Mouse (Mus musculus): ENCODE measurements around the gene Pop4.
"Not testable (repeated sequence)": the region's sequence is repeated elsewhere in the genome, so short reads cannot be mapped to it uniquely, and the experiment has no call there.

Gene Pop4

DNA sequence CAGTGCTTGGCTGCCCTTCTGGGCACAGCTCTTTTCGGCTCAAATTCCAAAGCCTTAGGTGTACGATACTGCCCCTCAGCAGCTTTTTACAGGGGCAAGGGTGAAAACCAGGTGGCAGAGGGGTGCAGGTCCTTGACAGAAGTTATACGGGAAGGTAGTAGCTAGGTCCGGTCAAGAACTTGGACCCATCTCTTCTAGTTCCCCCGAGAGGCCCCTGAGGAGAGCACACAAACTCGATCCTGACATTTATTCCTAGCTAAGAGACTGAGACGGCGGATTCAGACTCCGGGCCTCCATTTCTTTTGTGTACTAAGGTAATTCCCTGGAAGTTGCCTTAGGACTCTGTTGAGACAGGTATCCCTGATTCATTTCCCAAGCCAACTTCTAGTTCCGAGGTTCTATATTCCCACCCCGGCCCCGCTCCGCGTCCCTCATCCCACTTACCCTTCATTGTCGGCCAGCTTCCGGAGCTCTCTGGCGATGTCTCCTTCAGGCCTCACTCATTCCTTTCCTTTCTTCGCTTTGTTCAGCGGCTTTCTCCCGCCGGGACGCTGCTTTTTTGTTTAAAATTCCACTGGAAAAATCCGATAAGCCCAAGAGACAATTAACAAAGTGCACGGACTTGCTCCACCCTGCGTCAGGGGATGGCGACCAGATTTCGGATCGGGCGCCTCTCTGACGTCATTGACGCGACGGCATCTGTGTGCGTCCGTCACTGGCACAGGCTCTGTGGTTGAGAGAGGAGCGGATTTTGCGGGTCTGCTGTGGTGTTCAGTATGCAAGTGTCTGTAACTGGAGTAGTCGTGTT, at the start of gene Pop4:
Gene Pop4 (minus strand): TSS at position 721 of the 808 bp plus-strand sequence.
- peak; percentile 93 for DNase-seq

- no peak for DNase-seq
Observed at GRCm38 (mm10) chr7:38320641-38321040, 49.4 kb upstream of the Pop4 start.

DNA sequence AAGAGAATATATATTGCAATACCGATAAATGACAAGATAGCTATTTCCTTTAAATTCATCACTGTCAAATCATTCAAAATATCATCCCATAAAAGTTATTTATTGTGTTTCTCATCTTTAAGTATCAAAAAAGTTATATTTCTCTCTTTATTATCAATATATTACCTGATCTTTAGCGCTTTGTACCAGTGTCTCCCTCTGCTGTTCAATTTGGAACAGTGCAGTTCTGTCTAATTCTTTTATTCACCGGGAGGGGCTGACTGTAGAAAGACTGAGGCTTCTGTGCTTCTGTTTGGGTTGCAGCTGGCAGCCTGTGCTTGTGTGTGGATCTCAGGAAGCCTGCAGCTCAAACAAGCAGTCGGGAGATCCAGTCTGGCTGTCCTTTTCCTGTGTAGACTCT, 11.0 kb upstream of the Pop4 start:
- DNase-seq, result not testable (repeated sequence)

DNA sequence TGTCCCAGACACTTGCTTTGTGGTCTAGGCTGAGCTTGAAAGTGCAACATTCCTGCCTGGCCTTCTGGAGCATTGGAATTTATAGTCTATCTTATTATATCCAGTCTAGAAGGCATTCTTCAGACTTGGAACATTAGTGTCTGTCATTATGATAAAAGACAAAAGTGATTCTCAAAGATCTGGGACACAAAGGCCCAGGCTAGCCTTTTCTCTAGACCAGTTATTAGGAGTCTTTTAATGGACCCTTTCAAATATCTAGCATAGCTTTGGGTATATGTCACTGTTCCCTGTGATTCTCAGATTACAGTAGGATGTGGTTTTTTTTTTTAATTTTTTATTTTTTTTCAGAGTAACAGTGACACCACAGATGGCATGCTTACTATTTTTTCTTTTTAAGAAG, 1.3 kb upstream of the Pop4 start:
- no peak for DNase-seq

GRCm38 (mm10) chr7:38271859-38272258, 636 bp upstream of the Pop4 start:
- DNase-seq, result no peak

- DNase-seq, result no peak
Observed at GRCm38 (mm10) chr7:38271511-38271811, 238 bp upstream of the Pop4 start.

GRCm38 (mm10) chr7:38267006-38267680, 4.1 kb downstream of the Pop4 start:
- peak; percentile 31 for DNase-seq

GRCm38 (mm10) chr7:38262406-38262805, 8.8 kb downstream of the Pop4 start:
- peak; percentile 24 for DNase-seq

DNA sequence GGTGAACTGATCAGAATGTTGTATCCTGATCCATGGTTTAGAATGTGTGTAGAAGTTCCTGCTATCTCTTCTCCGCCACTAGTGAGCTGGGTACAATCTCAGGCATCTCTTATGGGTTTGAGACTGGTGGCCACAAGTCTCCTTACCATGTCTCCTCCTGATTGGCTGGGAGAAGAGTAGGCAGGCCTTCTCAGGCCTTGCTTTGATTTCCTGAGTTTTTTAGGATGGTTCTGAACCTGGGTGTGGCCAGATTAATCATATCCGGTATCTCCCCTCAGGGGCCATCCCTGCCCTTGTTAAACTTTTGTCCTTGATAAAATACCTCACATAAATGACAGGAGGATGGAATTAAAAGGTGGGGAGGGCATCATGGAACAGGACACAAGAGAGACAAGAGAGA, 11.6 kb downstream of the Pop4 start:
- DNase-seq, result no peak

DNA sequence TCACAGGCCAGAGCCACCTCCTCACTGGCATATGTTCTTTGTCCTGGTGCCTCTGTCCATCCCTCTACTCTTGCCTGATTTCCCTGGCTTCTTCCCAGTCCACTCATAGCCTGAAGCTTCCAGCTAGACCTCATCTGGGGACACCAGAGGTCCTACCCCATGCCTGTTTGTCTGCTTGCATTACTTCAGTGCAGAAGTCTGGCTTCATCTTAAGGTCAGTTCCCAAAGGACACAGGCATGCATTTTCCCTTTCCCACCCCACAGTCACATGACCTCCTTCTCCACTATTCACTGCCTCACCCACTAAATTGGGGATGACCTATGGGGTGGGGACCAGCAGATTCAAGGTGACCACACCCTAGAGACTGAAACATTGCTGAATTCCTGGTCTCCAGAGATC, 17.8 kb downstream of the Pop4 start:
- no peak for DNase-seq

DNA sequence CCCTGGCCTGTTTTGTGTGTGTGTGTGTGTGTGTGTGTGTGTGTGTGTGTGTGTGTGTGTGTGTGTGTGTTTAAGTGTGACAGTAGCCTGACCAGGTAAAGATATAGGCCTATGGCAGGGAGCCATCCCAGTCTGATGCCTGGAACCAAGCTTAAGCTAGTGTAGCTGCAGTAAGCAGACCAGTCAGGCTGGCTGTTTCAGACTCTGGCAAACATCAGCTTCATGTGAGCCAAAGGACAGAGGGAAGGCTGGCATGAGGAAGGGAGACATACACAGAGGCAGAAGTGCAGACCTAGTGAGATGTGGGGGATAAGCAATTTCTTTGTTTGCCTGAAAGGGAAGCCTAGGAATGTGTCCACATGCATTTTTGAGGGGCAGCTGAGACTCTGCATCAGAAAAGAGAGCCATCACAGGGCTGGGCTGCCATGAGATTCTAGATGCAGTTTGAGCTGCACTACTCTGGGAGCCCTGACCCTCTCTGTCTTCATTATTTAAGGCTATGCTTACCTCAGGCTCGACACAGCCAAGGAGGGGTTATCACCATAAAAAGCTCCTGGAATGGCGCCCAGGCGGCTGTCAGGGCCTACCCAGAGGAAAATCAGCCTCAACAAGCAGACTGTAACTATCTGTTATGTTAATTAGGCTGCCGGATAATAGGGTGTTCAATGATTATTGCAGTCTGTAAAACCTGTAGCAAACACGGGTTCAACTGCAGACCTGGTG, 19.6 kb downstream of the Pop4 start:
- DNase-seq, result peak; percentile 23

DNA sequence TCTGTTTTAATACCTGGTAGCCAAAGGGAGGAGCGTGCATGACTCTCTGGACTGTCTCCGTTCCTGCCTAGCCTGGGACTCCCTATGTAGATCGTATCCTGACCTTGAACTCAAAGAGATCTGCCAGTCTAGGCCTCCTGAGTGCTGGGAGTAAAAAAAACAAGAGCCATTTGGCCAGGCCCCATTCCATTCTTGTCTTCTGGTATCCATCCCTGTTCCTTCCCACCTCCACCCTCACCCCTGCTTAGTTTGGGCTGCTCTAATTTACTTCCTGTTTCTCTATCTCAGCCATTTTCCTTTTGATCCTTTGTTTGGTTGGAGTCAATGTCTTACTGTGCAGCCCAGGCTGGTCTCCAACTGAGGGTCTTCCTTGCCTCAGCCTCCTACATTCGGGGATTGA, 28.8 kb downstream of the Pop4 start:
- no peak for DNase-seq

GRCm38 (mm10) chr7:38237140-38237539, 34.1 kb downstream of the Pop4 start:
- DNase-seq, result no peak

- DNase-seq, result no peak
Observed at GRCm38 (mm10) chr7:38236400-38237105, 34.7 kb downstream of the Pop4 start.

- DNase-seq, result no peak
Observed at GRCm38 (mm10) chr7:38230285-38230684, 40.9 kb downstream of the Pop4 start.

DNA sequence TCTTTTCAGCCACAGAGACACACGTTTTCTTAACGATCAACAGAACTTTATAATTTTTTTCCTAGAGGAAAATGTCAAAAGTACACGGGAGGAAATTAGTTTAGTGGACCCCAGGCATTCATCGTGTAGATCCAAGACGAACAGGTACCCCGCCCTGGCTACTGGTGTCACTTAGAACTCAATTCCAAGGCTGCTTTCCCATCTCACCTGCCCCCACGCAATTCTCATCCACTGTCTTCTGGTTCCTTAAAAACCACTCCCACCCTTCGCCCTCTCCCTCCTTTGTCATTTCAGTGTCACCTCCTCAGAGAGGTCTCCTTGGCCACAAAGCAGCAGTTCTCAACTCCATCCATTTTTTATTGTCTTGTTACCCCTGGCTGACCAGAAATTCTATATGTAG, 42.9 kb downstream of the Pop4 start:
- no peak for DNase-seq

GRCm38 (mm10) chr7:38227900-38228298, 43.3 kb downstream of the Pop4 start, which contains the start of gene Plekhf1:
Gene Plekhf1 (minus strand): TSS chr7:38228016.
- DNase-seq, result peak; percentile 81

DNA sequence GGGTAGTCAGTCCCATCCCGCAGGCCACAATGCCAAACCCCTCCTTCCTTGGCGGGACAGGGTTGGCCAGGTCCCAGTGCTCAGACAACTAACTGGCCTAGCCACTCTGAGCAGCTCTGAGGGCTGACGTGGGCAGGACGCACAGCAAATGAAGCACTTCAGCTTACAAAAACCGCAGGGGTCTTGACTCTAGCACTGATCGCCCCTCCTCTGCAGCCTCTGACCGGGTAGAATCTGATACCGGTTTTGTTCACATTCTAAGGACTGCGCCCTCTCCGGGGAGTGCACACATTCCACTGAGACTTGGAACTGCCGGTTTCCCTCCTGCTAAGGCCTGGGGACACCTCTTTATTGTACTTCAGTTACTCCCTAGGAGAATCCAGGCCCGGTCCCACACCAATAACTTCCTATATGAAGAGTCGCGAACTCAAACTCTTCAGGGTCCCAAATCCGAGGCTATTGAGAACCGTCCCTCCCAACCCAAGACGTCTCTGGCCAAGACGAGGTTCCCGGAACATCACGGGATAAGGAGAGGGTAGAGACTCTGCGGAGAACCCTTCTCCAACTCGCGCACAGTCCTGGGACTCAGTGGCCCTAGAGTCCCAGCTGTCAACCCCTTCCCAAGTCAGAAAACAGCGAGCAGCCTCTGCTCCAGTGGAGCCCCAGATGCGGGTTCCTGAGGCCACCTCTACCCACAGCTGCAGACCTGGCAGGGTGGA, 43.9 kb downstream of the Pop4 start:
- no peak for DNase-seq

GRCm38 (mm10) chr7:38226226-38226625, 45.0 kb downstream of the Pop4 start:
- DNase-seq, result no peak

DNA sequence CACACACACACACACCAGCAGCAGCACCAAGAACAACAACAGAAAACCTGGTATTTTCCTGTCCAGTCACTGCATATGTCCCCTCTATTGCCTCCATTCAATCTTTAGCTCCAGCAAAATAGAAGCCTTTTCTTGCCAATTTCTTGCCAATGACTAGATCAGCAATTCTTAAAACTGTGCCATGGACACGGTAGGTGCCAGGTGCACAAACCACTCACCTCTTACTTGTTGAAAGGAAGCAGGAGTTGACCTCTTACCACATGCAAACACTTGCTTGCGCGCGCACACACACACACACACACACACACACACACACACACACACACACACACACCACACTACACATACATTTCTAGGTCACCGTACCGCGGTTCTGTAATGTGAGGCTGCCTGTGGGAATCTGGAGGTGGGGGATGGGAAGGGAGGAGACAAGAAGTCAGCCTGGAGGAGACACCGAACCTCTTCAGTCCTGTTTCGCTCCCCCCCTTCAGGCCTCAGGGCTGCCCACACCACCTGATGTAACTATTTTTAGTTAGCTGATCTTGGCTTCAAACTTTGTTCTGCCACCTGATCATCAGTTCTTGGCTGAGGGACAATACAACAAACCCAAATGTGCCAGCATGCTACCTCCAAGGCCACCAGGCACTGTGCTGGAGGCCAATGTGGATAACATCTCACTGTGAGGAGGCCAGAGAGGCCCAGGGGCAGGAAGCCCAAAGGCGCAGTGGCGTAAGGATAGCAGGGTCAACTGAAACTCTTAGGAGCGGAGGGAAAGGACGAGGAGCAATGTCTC, 46.5 kb downstream of the Pop4 start:
- DNase-seq, result no peak

GRCm38 (mm10) chr7:38220866-38221265, 50.4 kb downstream of the Pop4 start:
- DNase-seq, result no peak

- no peak for DNase-seq
Observed at GRCm38 (mm10) chr7:38219526-38219925, 51.7 kb downstream of the Pop4 start.
